10 mouse cellular contexts compared by ENCODE assay signal in genomic region chr2:172935776-172936562, GRCm38 (mm10). TPM values are rescaled to one million over a fixed set of nuclear protein-coding genes. Genes with fewer than 3 reads are reported as not detected.
DNase-seq lines count a peak whose midpoint lies in the region; ATAC-seq lines count a peak whose summit lies in the region.
"Had no signal": no experiment of that assay in that cellular context is flagged by ENCODE, and none has a peak within 500 bp of the region (broad histone marks: within the 10 kb centered on the region; RNA-seq: fewer than 3 reads in every experiment).

No protein-coding gene starts in this region.

- H3K4me1 ChIP-seq in forebrain, embryonic 10.5 days: peaks cover 100% of the 10 kb centered on the region
- peaks cover 42% of the 10 kb centered on the region for H3K4me1 ChIP-seq in forebrain, embryonic 16.5 days (replicated peaks; ENCODE audit: control insufficient read depth, insufficient read depth, low read length)
- peaks cover 76% of the 10 kb centered on the region for H3K4me1 ChIP-seq in hindbrain, embryonic 13.5 days (replicated peaks)
- H3K4me1 ChIP-seq in midbrain, embryonic 11.5 days (ENCODE audit: control insufficient read depth, insufficient read depth, low read length): peaks cover 63% of the 10 kb centered on the region

- H3K27ac ChIP-seq in forebrain, embryonic 10.5 days: peak overlapping the region; percentile 90
- H3K27ac ChIP-seq in forebrain, embryonic 16.5 days (ENCODE audit: low read length): no peak overlapping the region
- H3K27ac ChIP-seq in hindbrain, embryonic 13.5 days: peak overlapping the region; percentile 20; the same call in 1 of the 2 replicates
- H3K27ac ChIP-seq in midbrain, embryonic 11.5 days (ENCODE audit: low read depth, low read length): peak overlapping the region; percentile 61

- H3K9me3 ChIP-seq in forebrain, embryonic 10.5 days: no peaks in the 10 kb centered on the region
- no peaks in the 10 kb centered on the region for H3K9me3 ChIP-seq in forebrain, embryonic 16.5 days (ENCODE audit: control insufficient read depth, low read length)
- H3K9me3 ChIP-seq in hindbrain, embryonic 13.5 days: no peaks in the 10 kb centered on the region
- H3K9me3 ChIP-seq in midbrain, embryonic 11.5 days (ENCODE audit: control insufficient read depth, low read length): no peaks in the 10 kb centered on the region

- peak overlapping the region; percentile 71 for H3K4me3 ChIP-seq in forebrain, embryonic 10.5 days
- no peak overlapping the region for H3K4me3 ChIP-seq in forebrain, embryonic 16.5 days (replicated peaks; ENCODE audit: low read length)
- peak overlapping the region; percentile 19; the same call in 1 of the 2 replicates for H3K4me3 ChIP-seq in hindbrain, embryonic 13.5 days
- no peak overlapping the region for H3K4me3 ChIP-seq in midbrain, embryonic 11.5 days (ENCODE audit: low read depth, low read length)

- H3K27me3 ChIP-seq in forebrain, embryonic 10.5 days (ENCODE audit: poor library complexity, severe bottlenecking): peaks cover 95% of the 10 kb centered on the region
- peaks cover 50% of the 10 kb centered on the region for H3K27me3 ChIP-seq in forebrain, embryonic 16.5 days (replicated peaks; ENCODE audit: control insufficient read depth, insufficient read depth, low read length)
- peaks cover 92% of the 10 kb centered on the region for H3K27me3 ChIP-seq in hindbrain, embryonic 13.5 days
- peaks cover 71% of the 10 kb centered on the region for H3K27me3 ChIP-seq in midbrain, embryonic 11.5 days (ENCODE audit: control insufficient read depth, insufficient read depth, low read length)

- H3K36me3 ChIP-seq in forebrain, embryonic 10.5 days (replicated peaks): no peaks in the 10 kb centered on the region
- H3K36me3 ChIP-seq in forebrain, embryonic 16.5 days (ENCODE audit: control insufficient read depth, insufficient read depth): no peaks in the 10 kb centered on the region
- no peaks in the 10 kb centered on the region for H3K36me3 ChIP-seq in hindbrain, embryonic 13.5 days
- no peaks in the 10 kb centered on the region for H3K36me3 ChIP-seq in midbrain, embryonic 11.5 days (ENCODE audit: control insufficient read depth, insufficient read depth, low read length)

- no peak overlapping the region for H3K4me2 ChIP-seq in forebrain, embryonic 16.5 days (ENCODE audit: low read length)
- peak overlapping the region; percentile 36; the same call in 1 of the 2 replicates for H3K4me2 ChIP-seq in hindbrain, embryonic 13.5 days
- peak overlapping the region; percentile 44; the same call in 1 of the 2 replicates for H3K4me2 ChIP-seq in midbrain, embryonic 11.5 days

- no peak for DNase-seq in forebrain, embryonic 10.5 days (ENCODE audit: extremely low spot score, low spot score)
- peak; percentile 32 for DNase-seq in ZHBTc4 (ENCODE audit: low read depth, low spot score)
- DNase-seq in midbrain, embryonic 11.5 days (ENCODE audit: low spot score, missing footprints): peak; percentile 90
- no peak for DNase-seq in right cerebral cortex, postnatal 25 days
- no peak for DNase-seq in cerebellum, postnatal 10 days
- no peak for DNase-seq in thymus, adult 18-20 months
- DNase-seq: heart, adult 18-20 months; liver, postnatal 0 days had no signal

- H3K9ac ChIP-seq in forebrain, embryonic 16.5 days (replicated peaks; ENCODE audit: low read depth, low read length): no peak overlapping the region
- peak overlapping the region; percentile 49; the same call in 1 of the 2 replicates for H3K9ac ChIP-seq in hindbrain, embryonic 13.5 days
- no peak overlapping the region; the same call in 1 of the 2 replicates for H3K9ac ChIP-seq in midbrain, embryonic 11.5 days (ENCODE audit: low read length)
- H3K9ac ChIP-seq: liver, postnatal 0 days had no signal

- 4% methylated on average over 12 of the region's 12 CpGs for WGBS in forebrain, embryonic 10.5 days
- WGBS in forebrain, embryonic 16.5 days: 33% methylated on average over 12 of the region's 12 CpGs
- WGBS in hindbrain, embryonic 13.5 days: 13% methylated on average over 12 of the region's 12 CpGs
- WGBS in midbrain, embryonic 11.5 days: 7% methylated on average over 12 of the region's 12 CpGs

- no peak for ATAC-seq in forebrain, embryonic 16.5 days
- no peak for ATAC-seq in hindbrain, embryonic 13.5 days (ENCODE audit: low FRiP score)
- ATAC-seq in midbrain, embryonic 11.5 days (ENCODE audit: low FRiP score): no peak
- ATAC-seq: liver, postnatal 0 days had no signal

RNA-seq across cellular contexts. Expression of gene Bmp7, which starts 4.2 kb away (rescaled TPM):
- 21.2 and 21.4 TPM in 2 replicates for polyA plus RNA-seq in forebrain, embryonic 10.5 days (2016; fragmentation: Nextera tagmentation; extraction: Ambion mirVana)
- 7.4 and 9.7 TPM in 2 replicates for polyA plus RNA-seq in forebrain, embryonic 16.5 days (2015; fragmentation: Nextera tagmentation; extraction: Ambion mirVana)
- 12.4 and 12.5 TPM in 2 replicates for polyA plus RNA-seq in hindbrain, embryonic 13.5 days (2015; fragmentation: Nextera tagmentation; extraction: Ambion mirVana)
- polyA plus RNA-seq in midbrain, embryonic 11.5 days (2014; fragmentation: Nextera tagmentation; extraction: Ambion mirVana): 17.3 and 20.2 TPM in 2 replicates

RNA-seq across cellular contexts. Expression of gene Spo11, which starts 41.5 kb away (rescaled TPM):
- polyA plus RNA-seq in forebrain, embryonic 10.5 days (2016; fragmentation: Nextera tagmentation; extraction: Ambion mirVana): 0.42 and 0.73 TPM in 2 replicates
- 0.68 and 0.75 TPM in 2 replicates for polyA plus RNA-seq in forebrain, embryonic 16.5 days (2015; fragmentation: Nextera tagmentation; extraction: Ambion mirVana)
- polyA plus RNA-seq in hindbrain, embryonic 13.5 days (2015; fragmentation: Nextera tagmentation; extraction: Ambion mirVana): 0.79 and 0.87 TPM in 2 replicates
- 0.25 and 0.26 TPM in 2 replicates for polyA plus RNA-seq in midbrain, embryonic 11.5 days (2014; fragmentation: Nextera tagmentation; extraction: Ambion mirVana)

Comparison
In these comparisons a context has a peak if more than half of its experiments do, and no peak if none do; other contexts are left out.
1. H3K4me3 ChIP-seq: peak in forebrain, embryonic 10.5 days (single experiment) and hindbrain, embryonic 13.5 days (single experiment); none in forebrain, embryonic 16.5 days (single experiment) and midbrain, embryonic 11.5 days (single experiment).
2. DNase-seq: peak in ZHBTc4 (single experiment) and midbrain, embryonic 11.5 days (single experiment); none in forebrain, embryonic 10.5 days (single experiment), right cerebral cortex, postnatal 25 days (single experiment), cerebellum, postnatal 10 days (0 of 2) and thymus, adult 18-20 months (0 of 2).